Mouse (Mus musculus): ENCODE measurements at regions not wholly inside any gene's neighbourhood (a gene's known extent, or its start where the extent isn't known, plus 50 kb on each side); places are given as distances from the start of the nearest gene placed in this dataset.

GRCm38 (mm10) chr1:98179030-98179429 lies 83.6 kb upstream of the Pam start:
- Histone ChIP-seq H3K4me2 (ENCODE audit: low read depth, low read length, poor library complexity, severe bottlenecking) (no peak overlapping the region), H3K36me3 (ENCODE audit: insufficient read depth, low read length) (no peaks in the 10 kb centered on the region), H3K4me1 (ENCODE audit: insufficient read depth, low read length) (no peaks in the 10 kb centered on the region), H3K27me3 (ENCODE audit: insufficient read depth, low read length) (no peaks in the 10 kb centered on the region), H3K4me3 (ENCODE audit: low read depth, low read length) (no peak overlapping the region), H3K9me3 (ENCODE audit: low read length) (no peaks in the 10 kb centered on the region), H3K9ac (replicated peaks; ENCODE audit: low read length, poor library complexity, severe bottlenecking) (no peak overlapping the region), H3K27ac (ENCODE audit: low read depth, low read length) (no peak overlapping the region)
- WGBS: 22% methylated on average over 1 of the region's 1 CpGs
- no peak for ATAC-seq (ENCODE audit: low FRiP score)
- no peak for DNase-seq (ENCODE audit: low spot score)
- TF ChIP-seq CTCF (IDR thresholded peaks at IDR 0.05): peak; percentile 68

DNA sequence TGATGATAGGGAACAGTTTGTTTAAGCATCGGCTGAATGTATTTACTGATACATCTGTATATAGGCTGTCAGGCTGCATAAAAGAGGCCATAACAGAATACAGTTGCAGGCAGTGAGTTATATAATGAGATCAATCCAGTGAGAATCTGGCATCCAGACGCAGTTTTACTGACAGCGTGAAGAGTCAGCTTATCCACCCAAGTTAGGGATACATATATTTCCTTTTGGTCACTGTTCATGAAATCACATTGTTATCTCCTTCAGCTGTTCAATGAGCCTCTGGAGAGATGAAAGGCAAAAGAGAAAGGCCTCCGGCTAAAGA lies 79.3 kb upstream of the Pam start:
- Histone ChIP-seq H3K27me3 (ENCODE audit: insufficient read depth, low read length) (no peaks in the 10 kb centered on the region), H3K4me3 (ENCODE audit: low read depth, low read length) (no peak overlapping the region), H3K27ac (ENCODE audit: low read depth, low read length) (peak overlapping the region; percentile 58), H3K36me3 (ENCODE audit: insufficient read depth, low read length) (no peaks in the 10 kb centered on the region), H3K9me3 (ENCODE audit: low read length) (no peaks in the 10 kb centered on the region), H3K9ac (replicated peaks; ENCODE audit: low read length, poor library complexity, severe bottlenecking) (no peak overlapping the region), H3K4me2 (ENCODE audit: low read depth, low read length, poor library complexity, severe bottlenecking) (no peak overlapping the region), H3K4me1 (ENCODE audit: insufficient read depth, low read length) (no peaks in the 10 kb centered on the region)
- ATAC-seq (ENCODE audit: low FRiP score) (no peak; the same call in 1 of the 2 replicates), DNase-seq (ENCODE audit: low spot score) (no peak)
- TF ChIP-seq CTCF (IDR thresholded peaks at IDR 0.05): no peak
- 30% methylated on average over 4 of the region's 4 CpGs for WGBS

DNA sequence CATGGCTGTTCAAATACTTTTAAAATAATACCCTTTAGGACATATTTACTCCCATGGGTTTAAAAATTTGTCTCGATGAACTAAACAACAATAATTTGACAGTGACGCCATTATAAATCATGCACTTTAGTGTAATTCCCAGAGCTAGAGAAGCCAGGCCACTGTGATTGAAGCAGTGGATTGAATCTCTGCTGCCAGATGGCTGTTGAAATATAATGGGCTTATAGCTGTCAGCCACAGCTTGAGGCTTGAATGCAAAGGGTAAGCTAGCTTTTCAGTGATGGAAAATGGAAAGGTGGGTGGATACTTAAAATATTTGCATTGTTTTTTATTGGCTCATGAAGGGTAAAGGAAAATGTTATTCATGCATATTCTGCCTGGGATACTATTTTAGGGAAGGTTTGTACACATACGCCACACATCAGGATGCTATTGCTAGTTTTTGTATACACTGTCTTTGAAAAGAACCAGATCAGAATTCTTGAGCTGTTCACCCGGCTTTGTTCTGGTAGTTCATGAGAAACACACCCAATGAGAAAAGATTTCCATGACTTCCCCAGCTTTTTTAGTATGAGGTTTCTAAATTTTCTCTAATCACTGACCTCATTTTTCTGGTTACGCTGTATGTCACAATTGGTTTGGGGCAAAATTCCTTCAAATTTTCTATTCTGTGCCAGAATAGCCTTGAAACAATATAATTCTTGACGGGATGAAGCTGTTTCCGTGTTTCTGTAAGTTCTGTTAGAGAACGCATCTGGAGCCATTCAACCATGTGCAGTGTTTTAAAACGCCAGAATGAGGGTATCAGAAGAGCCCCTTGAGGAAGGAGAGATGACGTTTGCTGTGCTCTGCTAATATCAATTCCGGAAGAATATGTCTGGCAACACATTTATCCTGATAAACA lies 78.7 kb upstream of the Pam start:
- Histone ChIP-seq H3K9ac (replicated peaks; ENCODE audit: low read length, poor library complexity, severe bottlenecking) (no peak overlapping the region), H3K36me3 (ENCODE audit: insufficient read depth, low read length) (no peaks in the 10 kb centered on the region), H3K27ac (ENCODE audit: low read depth, low read length) (peak overlapping the region; percentile 58), H3K27me3 (ENCODE audit: insufficient read depth, low read length) (no peaks in the 10 kb centered on the region), H3K4me2 (ENCODE audit: low read depth, low read length, poor library complexity, severe bottlenecking) (no peak overlapping the region), H3K9me3 (ENCODE audit: low read length) (no peaks in the 10 kb centered on the region), H3K4me3 (ENCODE audit: low read depth, low read length) (no peak overlapping the region), H3K4me1 (ENCODE audit: insufficient read depth, low read length) (no peaks in the 10 kb centered on the region)
- no peak for TF ChIP-seq CTCF (IDR thresholded peaks at IDR 0.05)
- no peak for ATAC-seq (ENCODE audit: low FRiP score)
- 30% methylated on average over 11 of the region's 11 CpGs for WGBS
- DNase-seq (ENCODE audit: low spot score): peak; percentile 46

- H3K36me3 ChIP-seq (ENCODE audit: insufficient read depth, low read length): no peaks in the 10 kb centered on the region
- H3K9ac ChIP-seq (replicated peaks; ENCODE audit: low read length, poor library complexity, severe bottlenecking): no peak overlapping the region
- H3K4me1 ChIP-seq (ENCODE audit: insufficient read depth, low read length): no peaks in the 10 kb centered on the region
- H3K27me3 ChIP-seq (ENCODE audit: insufficient read depth, low read length): no peaks in the 10 kb centered on the region
- DNase-seq (ENCODE audit: low spot score) (no peak), ATAC-seq (ENCODE audit: low FRiP score) (no peak)
- no peak overlapping the region for H3K4me2 ChIP-seq (ENCODE audit: low read depth, low read length, poor library complexity, severe bottlenecking)
- 57% methylated on average over 2 of the region's 2 CpGs for WGBS
- no peak overlapping the region for H3K27ac ChIP-seq (ENCODE audit: low read depth, low read length)
- TF ChIP-seq CTCF (IDR thresholded peaks at IDR 0.05): no peak
- H3K4me3 ChIP-seq (ENCODE audit: low read depth, low read length): no peak overlapping the region
- no peaks in the 10 kb centered on the region for H3K9me3 ChIP-seq (ENCODE audit: low read length)
Observed at GRCm38 (mm10) chr1:98173431-98173830, 78.0 kb upstream of the Pam start.

DNA sequence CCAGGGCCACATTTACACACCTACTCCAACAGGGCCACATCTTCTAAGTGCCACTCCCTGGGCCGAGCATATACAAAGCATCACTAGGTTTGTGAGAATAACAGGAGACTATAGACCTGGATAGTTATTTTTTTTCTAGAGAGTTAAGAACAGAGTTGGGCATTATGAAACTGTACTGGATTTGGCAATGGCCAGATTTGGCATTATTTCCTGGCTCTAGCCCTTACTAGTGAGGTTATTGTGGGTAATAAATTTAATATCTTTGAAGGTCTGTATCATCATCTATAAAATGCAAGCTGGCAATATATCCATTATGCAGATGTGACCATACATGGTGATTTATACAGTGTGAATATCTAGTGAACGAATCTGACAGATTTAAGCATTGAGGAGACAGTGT lies 75.8 kb upstream of the Pam start:
- H3K36me3 ChIP-seq (ENCODE audit: insufficient read depth, low read length): no peaks in the 10 kb centered on the region
- no peak for TF ChIP-seq CTCF (IDR thresholded peaks at IDR 0.05)
- WGBS: 93% methylated on average over 2 of the region's 2 CpGs

GRCm38 (mm10) chr1:98169352-98169751 lies 73.9 kb upstream of the Pam start:
- H3K4me3 ChIP-seq (ENCODE audit: low read depth, low read length): no peak overlapping the region
- DNase-seq (ENCODE audit: low spot score) (no peak), ATAC-seq (ENCODE audit: low FRiP score) (no peak)
- H3K4me1 ChIP-seq (ENCODE audit: insufficient read depth, low read length): no peaks in the 10 kb centered on the region
- H3K27ac ChIP-seq (ENCODE audit: low read depth, low read length): no peak overlapping the region
- TF ChIP-seq CTCF (IDR thresholded peaks at IDR 0.05): no peak
- H3K9ac ChIP-seq (replicated peaks; ENCODE audit: low read length, poor library complexity, severe bottlenecking): no peak overlapping the region
- H3K27me3 ChIP-seq (ENCODE audit: insufficient read depth, low read length): no peaks in the 10 kb centered on the region
- no peaks in the 10 kb centered on the region for H3K9me3 ChIP-seq (ENCODE audit: low read length)
- H3K36me3 ChIP-seq (ENCODE audit: insufficient read depth, low read length): no peaks in the 10 kb centered on the region
- H3K4me2 ChIP-seq (ENCODE audit: low read depth, low read length, poor library complexity, severe bottlenecking): no peak overlapping the region

More for the DNA sequence above, 75.8 kb upstream of the Pam start:
- Histone ChIP-seq H3K4me1 (ENCODE audit: insufficient read depth, low read length) (no peaks in the 10 kb centered on the region), H3K4me3 (ENCODE audit: low read depth, low read length) (no peak overlapping the region), H3K4me2 (ENCODE audit: low read depth, low read length, poor library complexity, severe bottlenecking) (no peak overlapping the region), H3K9ac (replicated peaks; ENCODE audit: low read length, poor library complexity, severe bottlenecking) (no peak overlapping the region), H3K9me3 (ENCODE audit: low read length) (no peaks in the 10 kb centered on the region), H3K27me3 (ENCODE audit: insufficient read depth, low read length) (no peaks in the 10 kb centered on the region), H3K27ac (ENCODE audit: low read depth, low read length) (no peak overlapping the region)
- ATAC-seq (ENCODE audit: low FRiP score) (no peak), DNase-seq (ENCODE audit: low spot score) (no peak)

All from midbrain, postnatal 0 days (tissue).